Mouse (Mus musculus) MEL (cell line): ENCODE results near the gene Gm11985.

Experiments
- MYC ChIP-seq: IDR thresholded peaks from 2 replicates; pipeline ENCODE4 v1.6.1; 2011; ENCODE audit warnings: low read depth, mild to moderate bottlenecking, low read length, improper control_type of control experiment, moderate library complexity
- USF2 ChIP-seq, 2 experiments: IDR thresholded peaks; 2 replicates each; pipeline ENCODE4 v1.6.1; 2011 to 2012; ENCODE audit warnings: improper control_type of control experiment in 2 of 2, low read length in 2 of 2, borderline replicate concordance in 1 of 2, inconsistent platforms in 1 of 2, low read depth in 1 of 2, mild to moderate bottlenecking in 1 of 2; ENCODE audit not compliant: insufficient read depth in 1 of 2

DNA sequence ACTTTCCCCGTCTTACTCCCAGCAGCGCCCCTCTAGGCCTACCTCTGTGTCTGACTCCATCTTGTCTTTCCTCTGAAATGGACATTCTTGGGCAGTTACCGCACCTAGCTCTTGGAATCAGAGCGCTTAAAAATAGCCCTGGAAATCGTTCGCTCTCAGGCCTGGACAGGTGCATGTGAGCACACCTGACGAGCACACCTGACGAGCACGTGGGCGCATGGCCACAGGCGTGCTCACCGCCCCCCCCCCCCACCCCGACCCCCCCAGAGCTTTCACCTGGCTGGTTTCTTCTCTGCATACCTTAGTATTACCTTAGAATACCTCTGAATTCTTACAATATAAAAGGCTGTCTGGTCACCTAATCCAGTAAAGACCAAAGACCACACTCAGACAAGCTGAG, at the start of gene Gm11985:
- TF ChIP-seq MYC (no peak), USF2 (IDR thresholded peaks at IDR 0.05; ENCODE audit: borderline replicate concordance in 1 of 2, insufficient read depth in 1 of 2, low read depth in 1 of 2, low read length in 2 of 2) (no peak)
